Mouse (Mus musculus): Measurements from ENCODE around the gene H2al1i. TPM values are rescaled to one million over a fixed set of nuclear protein-coding genes. Genes with fewer than 3 reads are reported as not detected.

Gene H2al1i
- total RNA-seq, 2 experiments from 2014 or later = not detected

Other genes with a start within 250 kb of the H2al1i start
- gene H2al1a, start 25.4 kb upstream of the H2al1i start, total RNA-seq (2021) = not detected
- not detected for gene H2al1b, start 22.2 kb upstream of the H2al1i start, total RNA-seq (2021)
- not detected for gene H2al1c, start 19.0 kb upstream of the H2al1i start, total RNA-seq (2021)
- not detected for gene H2al1d, start 15.8 kb upstream of the H2al1i start, total RNA-seq (2021)
- not detected for gene H2al1e, start 12.7 kb upstream of the H2al1i start, total RNA-seq (2021)
- not detected for gene H2al1f, start 9.5 kb upstream of the H2al1i start, total RNA-seq (2021)
- not detected for gene H2al1g, start 6.4 kb upstream of the H2al1i start, total RNA-seq (2021)
- not detected for gene H2al1h, start 3.2 kb upstream of the H2al1i start, total RNA-seq (2021)
- gene H2al1j, start 3.2 kb downstream of the H2al1i start, total RNA-seq (2021) = not detected